Mouse (Mus musculus): ENCODE data around the gene Gm3029.
"Not testable (repeated sequence)": the region's sequence is repeated elsewhere in the genome, so short reads cannot be mapped to it uniquely, and the experiment has no call there.

Gm3029 gene

DNA sequence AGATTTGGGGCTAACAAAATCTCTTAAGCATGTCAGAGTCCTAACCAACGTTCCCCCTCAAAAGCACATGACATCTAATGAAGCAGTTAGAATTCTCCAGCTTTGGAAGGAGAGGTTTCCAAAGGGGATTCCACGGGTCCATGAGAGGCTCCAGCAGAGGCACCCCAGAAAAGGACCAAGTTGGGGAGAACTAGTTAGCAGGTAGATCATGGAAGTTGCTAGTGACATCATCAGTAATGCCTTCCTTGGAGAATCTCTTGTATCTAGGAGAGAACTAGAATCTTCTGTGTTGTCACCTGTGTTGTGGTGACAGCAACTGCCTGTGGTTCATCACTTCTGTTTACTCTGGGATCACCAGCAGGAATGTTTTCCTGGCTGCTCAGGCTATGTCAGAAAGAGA lies at the start of gene Gm3029:
Gm3029 (plus strand) TSS at position 301 of the 400 bp plus-strand sequence.
- not testable (repeated sequence) for DNase-seq (ENCODE audit: low spot score)

- DNase-seq (ENCODE audit: low spot score): not testable (repeated sequence)
Observed at GRCm38 (mm10) chr14:3883872-3884271, 47.7 kb upstream of the Gm3029 start, which contains the start of gene Gm2916. TSS of gene Gm2916 (plus strand) at chr14:3884172.

GRCm38 (mm10) chr14:3963247-3963646 lies 31.7 kb downstream of the Gm3029 start, which contains the start of gene Gm3095:
TSS of gene Gm3095 (plus strand) at chr14:3963547.
- DNase-seq (ENCODE audit: low spot score): not testable (repeated sequence)

Data from lung, postnatal 25 days (tissue).